Mouse (Mus musculus): Measurements from ENCODE around the gene Zc3hc1. TPM values are rescaled to one million over a fixed set of nuclear protein-coding genes. Genes with fewer than 3 reads are reported as not detected.

Zc3hc1 gene
- total RNA-seq, 2 experiments from 2014 or later, result 25.2 to 27.2 TPM

GRCm38 (mm10) chr6:30325932-30326501, 64.8 kb downstream of the Zc3hc1 start:
- DNase-seq (ENCODE audit: extremely low spot score in 1 of 2, low spot score in 1 of 2), result no peak

DNA sequence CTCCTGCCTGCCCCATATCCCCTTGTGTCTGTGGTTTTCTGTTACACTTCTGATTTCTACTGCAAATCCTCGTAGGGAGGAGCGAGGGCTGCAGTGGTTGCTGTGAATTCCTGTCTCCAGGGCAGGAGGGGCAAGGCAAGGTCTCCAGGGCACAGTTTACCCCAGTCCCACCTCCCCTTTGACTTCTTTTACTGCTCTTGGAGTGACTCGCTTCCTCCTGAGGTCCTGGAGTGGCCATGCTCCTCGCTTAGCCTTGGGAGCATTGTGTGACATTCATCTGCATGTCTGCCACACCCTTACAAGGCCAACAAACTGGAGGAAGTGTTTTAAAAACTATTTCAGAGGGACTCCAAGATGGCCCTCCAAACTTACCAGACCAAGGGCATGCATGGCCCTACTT, 69.8 kb downstream of the Zc3hc1 start:
- no peak for DNase-seq (ENCODE audit: extremely low spot score in 1 of 2, low spot score in 1 of 2)

DNA sequence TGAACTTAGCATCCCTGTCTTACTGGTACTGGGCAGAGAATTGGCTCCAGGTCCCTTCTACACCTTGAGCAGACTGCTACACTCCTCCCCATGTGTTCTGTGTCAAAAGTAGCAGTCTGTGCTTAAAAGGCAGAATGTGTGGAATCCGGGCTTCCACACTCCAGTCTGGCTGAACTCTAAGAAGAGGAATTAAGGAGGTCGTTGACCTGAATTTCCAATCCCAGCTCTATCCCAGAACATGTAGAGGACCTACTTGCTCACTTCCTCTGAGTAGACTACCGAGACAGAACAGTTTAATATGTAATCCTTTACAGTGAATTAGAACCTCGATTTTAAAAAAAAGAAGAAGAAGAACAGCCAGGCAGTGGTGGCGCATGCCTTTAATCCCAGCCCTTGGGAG, 71.6 kb downstream of the Zc3hc1 start:
- DNase-seq (ENCODE audit: extremely low spot score in 1 of 2, low spot score in 1 of 2), result no peak

Other genes with a start within 250 kb of the Zc3hc1 start
- 10 to 100 TPM; 84.6 to 92.2 TPM for gene Ube2h, start 86.5 kb downstream of the Zc3hc1 start, total RNA-seq (2021)
- 100 to 1,000 TPM; 109 to 110 TPM for gene Klhdc10, start 10.8 kb upstream of the Zc3hc1 start, total RNA-seq (2021)
- 10 to 100 TPM; 15.8 to 20.7 TPM for gene Tmem209, start 118.8 kb upstream of the Zc3hc1 start, total RNA-seq (2021)
- gene Ssmem1, start 118.8 kb upstream of the Zc3hc1 start, total RNA-seq (2021), result 1 to 10 TPM in 1 of 2 experiments, under 1 TPM in 1; 0.37 to 1.2 TPM
- 1 to 10 TPM; 1.2 to 1.4 TPM for gene Cpa2, start 150.6 kb upstream of the Zc3hc1 start, total RNA-seq (2021)
- not detected for gene Cpa4, start 177.3 kb upstream of the Zc3hc1 start, total RNA-seq (2021)
- gene Cpa5, start 220.0 kb upstream of the Zc3hc1 start, total RNA-seq (2021), result not detected
- gene Cpa1, start 248.2 kb upstream of the Zc3hc1 start, total RNA-seq (2021), result not detected